Mouse (Mus musculus): ENCODE measurements around the gene Grk5.

Gene Grk5

GRCm38 (mm10) chr19:60972281-60973015 is 82.9 kb downstream of the Grk5 start:
- DNase-seq (ENCODE audit: low spot score in 2 of 2) = no peak

GRCm38 (mm10) chr19:60973508-60973907 is 84.0 kb downstream of the Grk5 start:
- no peak for DNase-seq (ENCODE audit: low spot score in 2 of 2)

- DNase-seq (ENCODE audit: low spot score in 2 of 2) = no peak
Observed at GRCm38 (mm10) chr19:60979581-60979980, 90.0 kb downstream of the Grk5 start.

- DNase-seq (ENCODE audit: low spot score in 2 of 2) = no peak
Observed at GRCm38 (mm10) chr19:60981391-60981790, 91.8 kb downstream of the Grk5 start.

GRCm38 (mm10) chr19:60981894-60982293 is 92.3 kb downstream of the Grk5 start:
- no peak for DNase-seq (ENCODE audit: low spot score in 2 of 2)

- DNase-seq (ENCODE audit: low spot score in 2 of 2) = no peak
Observed at GRCm38 (mm10) chr19:60989766-60990165, 100.2 kb downstream of the Grk5 start.

- no peak for DNase-seq (ENCODE audit: low spot score in 2 of 2)
Observed at GRCm38 (mm10) chr19:60994214-60994613, 104.7 kb downstream of the Grk5 start.

GRCm38 (mm10) chr19:60994845-60995244 is 105.3 kb downstream of the Grk5 start:
- no peak for DNase-seq (ENCODE audit: low spot score in 2 of 2)

GRCm38 (mm10) chr19:60997784-60998183 is 108.2 kb downstream of the Grk5 start:
- DNase-seq (ENCODE audit: low spot score in 2 of 2) = no peak

GRCm38 (mm10) chr19:60999652-61000051 is 110.1 kb downstream of the Grk5 start:
- no peak for DNase-seq (ENCODE audit: low spot score in 2 of 2)

GRCm38 (mm10) chr19:61000958-61001357 is 111.4 kb downstream of the Grk5 start:
- no peak for DNase-seq (ENCODE audit: low spot score in 2 of 2)

- no peak for DNase-seq (ENCODE audit: low spot score in 2 of 2)
Observed at GRCm38 (mm10) chr19:61009266-61009665, 119.7 kb downstream of the Grk5 start.

GRCm38 (mm10) chr19:61017477-61018266 is 128.1 kb downstream of the Grk5 start:
- no peak for DNase-seq (ENCODE audit: low spot score in 2 of 2)

GRCm38 (mm10) chr19:61021502-61021901 is 132.0 kb downstream of the Grk5 start:
- DNase-seq (ENCODE audit: low spot score in 2 of 2) = no peak

- DNase-seq (ENCODE audit: low spot score in 2 of 2) = no peak
Observed at GRCm38 (mm10) chr19:61021939-61022566, 132.5 kb downstream of the Grk5 start.

- no peak for DNase-seq (ENCODE audit: low spot score in 2 of 2)
Observed at GRCm38 (mm10) chr19:61031570-61031969, 142.0 kb downstream of the Grk5 start.

- DNase-seq (ENCODE audit: low spot score in 2 of 2) = no peak
Observed at GRCm38 (mm10) chr19:61039151-61039550, 149.6 kb downstream of the Grk5 start.

- no peak for DNase-seq (ENCODE audit: low spot score in 2 of 2)
Observed at GRCm38 (mm10) chr19:61048646-61049045, 159.1 kb downstream of the Grk5 start.

- DNase-seq (ENCODE audit: low spot score in 2 of 2) = no peak
Observed at GRCm38 (mm10) chr19:61049413-61049812, 159.9 kb downstream of the Grk5 start.

- DNase-seq (ENCODE audit: low spot score in 2 of 2) = no peak
Observed at GRCm38 (mm10) chr19:61051151-61051550, 161.6 kb downstream of the Grk5 start.

- DNase-seq (ENCODE audit: low spot score in 2 of 2) = no peak
Observed at GRCm38 (mm10) chr19:61052008-61052407, 162.5 kb downstream of the Grk5 start.

GRCm38 (mm10) chr19:61052786-61053185 is 163.2 kb downstream of the Grk5 start:
- no peak for DNase-seq (ENCODE audit: low spot score in 2 of 2)
